Mouse (Mus musculus) lung, adult 2 months (tissue): ENCODE data around the gene Mcf2l.

Experiments
- CTCF ChIP-seq: fragments of 200-500 bp; IDR thresholded peaks from 2 replicates; pipeline ENCODE4 v1.5.1; 2011; ENCODE audit warnings: mild to moderate bottlenecking, low read length, control low read depth; ENCODE audit not compliant: insufficient read depth
- POLR2A ChIP-seq: fragments of 200-500 bp; IDR thresholded peaks from 2 replicates; pipeline ENCODE4 v1.6.1; 2011; ENCODE audit warnings: low read depth, mild to moderate bottlenecking, control low read depth, low read length, borderline replicate concordance; ENCODE audit errors: extremely low read depth

GRCm38 (mm10) chr8:13027615-13028014, 154.0 kb downstream of the Mcf2l start:
- TF ChIP-seq CTCF, result no peak
- no peak for TF ChIP-seq POLR2A
